Mouse (Mus musculus) kidney, embryonic 16.5 days (tissue): ENCODE measurements around the gene Ypel3. TPM values are rescaled to one million over a fixed set of nuclear protein-coding genes. Genes with fewer than 3 reads are reported as not detected.

Experiments used
- ATAC-seq: fragments of 200-750 bp; cut with Nextera tagmentation; 2 replicates; pipeline ENCODE4 v1.8.0; 2017; ENCODE audit warnings: moderate TSS enrichment; ENCODE audit not compliant: low FRiP score, low TSS enrichment
- H3K27ac ChIP-seq: fragments of 300-500 bp; sonication (generic); 2 replicates; pipeline ENCODE4 v1.5.1; 2014; ENCODE audit warnings: low read length
- H3K27me3 ChIP-seq: fragments of 300-500 bp; sonication (generic); 2 replicates; pipeline ENCODE4 v1.6.1; 2014; ENCODE audit warnings: low read length, control low read depth, mixed read lengths; ENCODE audit not compliant: insufficient read depth
- H3K36me3 ChIP-seq: fragments of 300-500 bp; sonication (generic); 2 replicates; pipeline ENCODE4 v1.6.1; 2014; ENCODE audit warnings: low read length, control low read depth, mixed read lengths; ENCODE audit not compliant: insufficient read depth
- H3K4me1 ChIP-seq: fragments of 300-500 bp; sonication (generic); 2 replicates; pipeline ENCODE4 v1.6.1; 2014; ENCODE audit warnings: low read length, control low read depth, mixed read lengths; ENCODE audit not compliant: insufficient read depth
- H3K4me2 ChIP-seq: fragments of 300-500 bp; sonication (generic); replicated peaks from 2 replicates; pipeline ENCODE4 v1.6.1; 2014; ENCODE audit warnings: low read depth, low read length
- H3K4me3 ChIP-seq: fragments of 300-500 bp; sonication (generic); 2 replicates; pipeline ENCODE4 v1.5.1; 2014; ENCODE audit warnings: mild to moderate bottlenecking, low read length
- H3K9ac ChIP-seq: fragments of 300-500 bp; sonication (generic); replicated peaks from 2 replicates; pipeline ENCODE4 v1.6.1; 2014; ENCODE audit warnings: low read length
- H3K9me3 ChIP-seq: fragments of 300-500 bp; sonication (generic); 2 replicates; pipeline ENCODE4 v1.6.1; 2016; ENCODE audit warnings: low read length, control low read depth
- WGBS: fragments of 180-500 bp; shearing (Covaris S2); extraction: QIAGEN DNeasy Blood & Tissue Kit; methylation state at CpG from one replicate; pipeline ENCODE4 v1.1.7; 2014; 5-methylcytosine and 5-hydroxymethylcytosine counted together
- polyA plus RNA-seq: library from polyadenylated mRNA; unstranded; fragments of >200 nt; fragmentation: Nextera tagmentation; extraction: Ambion mirVana; gene quantifications from 2 replicates; pipeline ENCODE4 v1.2.1, GENCODE M21; 2015

The Ypel3 gene
- polyA plus RNA-seq, 1 experiment from 2014 or later, result 101 TPM

DNA sequence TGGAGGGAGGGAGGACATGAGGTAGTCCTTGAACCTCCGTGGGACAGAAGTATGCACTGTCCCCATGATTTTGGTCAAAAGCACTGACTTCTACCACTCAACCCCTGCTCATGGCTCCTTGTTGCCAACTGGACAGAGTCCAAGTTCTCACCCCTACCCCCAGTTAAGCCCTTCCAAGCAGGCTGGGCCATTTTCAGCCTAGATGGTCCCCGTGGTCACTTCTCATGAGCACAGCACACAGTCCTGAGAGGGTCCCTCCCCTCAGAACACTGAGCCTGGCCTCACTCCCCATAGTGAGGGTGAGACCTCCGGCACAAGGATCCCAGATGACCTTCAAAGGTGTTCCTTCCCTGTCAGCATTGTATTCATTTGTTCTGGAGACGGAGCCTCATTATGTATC, 12.4 kb downstream of the Ypel3 start:
- no peak for ATAC-seq
- Histone ChIP-seq H3K9me3 (no peaks in the 10 kb centered on the region), H3K4me1 (peaks cover 15% of the 10 kb centered on the region), H3K4me2 (no peak overlapping the region), H3K9ac (no peak overlapping the region), H3K27me3 (no peaks in the 10 kb centered on the region), H3K27ac (no peak overlapping the region), H3K4me3 (no peak overlapping the region), H3K36me3 (peaks cover 63% of the 10 kb centered on the region)
- 92% methylated on average over 4 of the region's 4 CpGs for WGBS

DNA sequence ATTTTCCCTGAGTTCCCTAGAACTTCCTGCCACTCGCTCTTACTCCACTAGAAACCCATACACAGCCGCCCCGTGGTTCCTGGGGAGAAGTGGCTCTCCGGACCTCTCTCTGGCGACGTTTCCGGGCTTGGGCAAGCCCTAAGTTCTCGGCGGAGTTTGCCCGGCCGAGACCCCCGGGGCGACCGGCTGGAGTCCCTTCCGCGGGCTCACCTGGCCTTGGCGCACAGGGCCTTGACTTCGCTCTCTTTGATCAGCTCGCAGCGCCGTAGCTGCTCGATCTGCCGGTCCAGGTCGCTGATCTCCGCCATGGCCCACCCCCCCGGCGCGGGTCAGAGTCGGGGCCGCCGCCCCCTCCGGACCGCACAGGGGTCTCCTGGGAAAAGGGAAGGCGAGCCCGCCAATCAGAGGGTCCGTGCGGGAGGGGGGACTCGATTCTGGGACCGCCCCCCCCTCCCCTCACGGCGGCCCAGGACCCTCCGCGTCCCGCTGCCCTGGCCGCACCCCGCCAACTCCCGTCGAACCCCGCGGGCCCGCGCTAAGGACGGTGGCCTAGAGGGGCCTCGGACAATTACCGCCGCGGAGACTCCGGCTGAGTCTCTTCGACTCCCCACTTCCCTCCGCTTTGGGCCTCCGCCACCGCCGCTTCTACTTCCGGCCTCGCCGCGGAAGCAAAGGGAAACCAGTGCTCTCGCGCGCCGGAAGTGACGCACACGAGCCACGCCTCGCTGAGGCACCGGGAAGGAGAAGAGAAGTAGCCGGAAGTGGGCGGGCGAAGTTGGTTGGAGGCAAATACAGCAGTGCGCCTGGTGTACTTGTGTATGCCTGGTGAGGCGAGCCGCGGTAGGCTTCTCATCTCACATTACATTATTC, 15.3 kb downstream of the Ypel3 start, which contains the start of gene Ppp4c:
Gene Ppp4c, minus strand, starts transcription at position 646 of the 870 bp plus-strand sequence.
- under 1% methylated on average over 79 of the region's 83 CpGs for WGBS
- no peaks in the 10 kb centered on the region for H3K27me3 ChIP-seq
- H3K36me3 ChIP-seq, result peaks cover 64% of the 10 kb centered on the region
- peak within 1 kb of the TSS; percentile 80 for H3K4me2 ChIP-seq
- no peaks in the 10 kb centered on the region for H3K9me3 ChIP-seq
- H3K9ac ChIP-seq, result peak within 1 kb of the TSS; percentile 95
- H3K4me3 ChIP-seq, result peak within 1 kb of the TSS; percentile 99
- peak within 1 kb of the TSS; percentile 98 for H3K27ac ChIP-seq
- H3K4me1 ChIP-seq, result peaks cover 33% of the 10 kb centered on the region
- ATAC-seq, result peak; percentile 94

DNA sequence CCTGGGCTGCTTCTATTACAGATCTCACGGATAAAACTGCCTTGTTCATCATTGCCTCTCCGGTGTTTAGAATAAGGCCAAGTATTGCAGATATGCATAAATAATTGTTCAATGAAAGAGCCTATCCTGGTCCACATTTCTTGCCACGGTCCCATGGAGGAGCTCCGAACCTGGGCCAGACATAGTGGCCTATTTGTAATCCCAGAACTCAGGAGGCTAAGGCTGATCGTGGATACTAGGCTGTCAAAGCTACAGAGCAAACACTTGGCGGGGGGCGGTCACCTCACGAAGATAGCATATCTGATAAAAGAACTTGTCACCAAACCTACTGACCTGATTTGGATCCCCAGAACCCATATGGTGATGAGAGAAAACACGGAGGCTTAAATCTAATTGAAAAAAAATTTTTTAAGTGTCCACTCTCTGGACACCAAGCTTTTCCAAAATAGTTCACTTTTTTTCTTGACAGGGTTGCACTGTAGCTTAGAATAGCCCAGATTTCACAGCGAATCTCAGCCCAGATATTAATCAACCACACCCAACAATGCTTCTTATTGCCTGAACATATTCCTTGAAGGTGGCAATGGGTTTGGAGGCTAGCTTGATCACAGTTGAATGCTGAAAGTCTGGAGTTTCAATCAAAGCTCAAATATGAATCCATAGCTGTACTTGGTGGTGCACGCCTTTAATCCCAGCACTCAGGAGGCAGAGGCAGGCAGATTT, 16.1 kb downstream of the Ypel3 start:
- Histone ChIP-seq H3K27ac (peak overlapping the region; percentile 98), H3K4me2 (peak overlapping the region; percentile 56), H3K36me3 (peaks cover 59% of the 10 kb centered on the region), H3K4me1 (peaks cover 40% of the 10 kb centered on the region), H3K4me3 (peak overlapping the region; percentile 99), H3K9me3 (no peaks in the 10 kb centered on the region), H3K27me3 (no peaks in the 10 kb centered on the region), H3K9ac (peak overlapping the region; percentile 63)
- ATAC-seq, result peak; percentile 23; the same call in 1 of the 2 replicates
- WGBS, result 28% methylated on average over 11 of the region's 11 CpGs

DNA sequence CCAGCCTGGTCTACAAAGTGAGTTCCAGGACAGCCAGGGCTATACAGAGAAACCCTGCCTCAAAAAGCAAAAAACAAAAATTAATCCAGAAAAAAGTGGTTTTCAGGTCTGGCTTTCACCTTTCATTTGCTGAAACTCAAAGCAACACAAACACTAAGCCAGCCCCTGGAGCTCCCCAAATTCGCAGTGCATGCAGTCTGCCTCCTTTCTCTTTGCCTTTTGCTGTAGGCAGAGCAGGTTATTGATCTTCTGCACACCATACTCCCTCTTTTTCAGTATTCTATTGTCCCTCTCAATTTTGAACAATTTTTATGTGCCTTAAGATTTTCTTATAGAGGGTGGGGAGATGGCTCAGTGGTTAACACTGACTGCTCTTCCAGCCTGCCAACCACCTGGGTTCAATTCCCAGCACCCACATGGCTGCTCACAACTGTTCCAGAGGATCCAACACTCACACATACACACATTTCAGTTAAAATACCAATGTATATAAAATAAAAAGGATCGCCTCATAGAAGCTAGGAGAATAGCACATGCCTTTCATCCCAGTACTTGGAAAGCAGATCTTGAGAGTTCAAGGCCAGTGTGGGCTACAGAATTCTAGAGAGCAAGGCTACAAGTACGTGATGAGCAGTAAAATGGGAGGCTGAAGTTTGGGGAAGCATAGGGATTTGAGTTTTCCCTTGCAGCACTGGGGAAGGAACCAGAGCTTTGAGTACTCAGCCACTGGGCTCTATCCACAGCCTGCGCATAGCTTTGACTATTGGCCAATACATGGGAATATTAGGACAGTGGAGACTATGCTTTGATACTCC, 16.9 kb downstream of the Ypel3 start:
- Histone ChIP-seq H3K4me2 (peak overlapping the region; percentile 56; the same call in 1 of the 2 replicates), H3K27ac (peak overlapping the region; percentile 98), H3K4me1 (peaks cover 40% of the 10 kb centered on the region), H3K27me3 (no peaks in the 10 kb centered on the region), H3K9me3 (no peaks in the 10 kb centered on the region), H3K36me3 (peaks cover 51% of the 10 kb centered on the region), H3K9ac (no peak overlapping the region), H3K4me3 (no peak overlapping the region)
- no peak for ATAC-seq
- WGBS, result 81% methylated on average over 4 of the region's 4 CpGs

DNA sequence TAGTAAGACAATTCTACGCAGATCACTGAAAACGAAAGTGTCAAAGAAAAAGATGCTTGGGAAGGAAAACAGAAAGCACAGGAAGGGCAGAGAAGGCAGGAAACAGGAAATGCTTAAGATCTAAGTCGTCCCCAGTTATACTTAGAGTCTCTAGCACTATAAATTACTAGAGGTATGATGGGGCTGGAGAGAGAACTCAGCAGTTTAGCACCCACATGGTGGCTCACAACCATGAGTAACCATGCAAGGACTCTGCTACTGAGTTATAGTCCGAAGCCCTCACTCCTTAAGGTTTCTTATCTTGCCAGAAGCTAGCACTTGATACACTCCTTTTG, 17.5 kb downstream of the Ypel3 start:
- Histone ChIP-seq H3K4me3 (no peak overlapping the region), H3K4me2 (no peak overlapping the region), H3K36me3 (peaks cover 46% of the 10 kb centered on the region), H3K9ac (no peak overlapping the region), H3K27me3 (no peaks in the 10 kb centered on the region), H3K4me1 (peaks cover 40% of the 10 kb centered on the region), H3K27ac (no peak overlapping the region; the same call in 1 of the 2 replicates), H3K9me3 (no peaks in the 10 kb centered on the region)
- 64% methylated on average over 4 of the region's 4 CpGs for WGBS
- ATAC-seq, result no peak

DNA sequence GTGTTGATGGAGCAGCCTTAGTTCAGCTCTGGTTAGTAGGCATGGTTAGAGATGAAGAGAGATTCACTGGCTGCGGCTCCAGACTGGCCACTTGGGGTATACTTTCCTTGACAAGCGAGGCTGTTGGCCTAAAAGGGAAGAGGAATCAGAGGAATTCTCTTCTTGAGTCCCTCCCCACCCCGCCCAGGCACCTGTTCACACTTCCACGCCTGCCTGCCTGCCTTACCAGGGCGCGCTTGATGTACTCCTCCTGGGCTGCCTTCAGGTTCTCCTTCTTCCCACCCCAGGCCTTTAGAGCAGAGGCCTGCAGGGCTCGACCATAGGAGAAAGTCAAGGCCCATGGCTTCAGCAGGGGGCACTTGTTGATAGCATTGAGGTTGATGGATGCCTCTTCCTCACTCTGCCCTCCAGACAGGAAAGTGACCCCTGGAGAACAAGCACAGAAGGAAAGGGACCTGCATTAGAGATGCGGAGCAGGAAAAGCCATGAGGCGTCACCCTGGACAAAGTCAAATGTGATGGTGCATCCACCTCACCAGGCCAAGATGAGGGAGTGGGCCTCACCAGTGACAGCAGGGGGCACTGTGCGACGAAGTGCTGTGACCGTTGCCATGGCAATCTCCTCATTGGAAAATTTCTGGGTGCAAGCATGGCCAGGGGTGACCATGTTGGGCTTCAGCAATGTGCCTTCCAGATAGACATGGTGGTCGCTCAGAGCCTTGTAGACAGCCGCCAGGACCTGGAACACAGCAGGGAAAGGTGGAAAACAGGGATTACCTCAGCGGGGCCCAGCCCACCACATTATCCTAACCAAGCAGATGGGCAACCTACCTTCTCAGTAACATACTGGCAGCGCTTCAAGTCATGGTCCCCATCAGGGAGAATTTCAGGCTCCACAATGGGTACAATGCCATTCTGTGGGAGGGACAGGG, 18.9 kb downstream of the Ypel3 start:
- WGBS, result 79% methylated on average over 16 of the region's 16 CpGs
- Histone ChIP-seq H3K4me1 (peaks cover 49% of the 10 kb centered on the region), H3K36me3 (peaks cover 35% of the 10 kb centered on the region)

DNA sequence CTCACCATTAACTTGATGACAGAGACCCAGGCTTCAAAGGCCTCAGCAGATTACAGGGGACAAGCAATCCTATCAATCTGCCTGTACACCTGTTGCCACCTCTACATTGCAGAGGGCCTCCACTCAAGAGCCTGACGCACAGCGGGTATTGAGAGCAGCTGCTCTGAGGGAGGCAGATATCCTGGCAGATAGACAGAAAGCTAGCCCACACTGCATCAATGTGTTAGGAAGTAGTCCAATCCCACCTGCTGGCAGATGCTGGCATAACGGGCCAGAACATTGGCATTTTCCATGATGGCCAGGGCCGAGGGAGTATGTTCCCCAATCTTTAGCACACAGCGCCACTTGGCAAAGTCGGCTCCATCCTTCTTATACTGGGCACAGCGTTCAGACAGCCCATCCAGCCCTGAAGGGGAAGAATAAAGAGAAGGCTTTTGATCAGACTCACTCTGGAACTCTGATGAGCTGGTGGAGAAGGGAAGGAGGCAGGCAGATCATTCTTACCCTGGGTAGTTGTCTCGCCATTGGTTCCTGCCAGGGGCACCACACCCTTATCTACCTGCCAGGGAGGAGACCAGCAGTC, 19.7 kb downstream of the Ypel3 start:
- Histone ChIP-seq H3K4me3 (peak overlapping the region; percentile 89; the same call in 1 of the 2 replicates), H3K27me3 (no peaks in the 10 kb centered on the region), H3K9me3 (no peaks in the 10 kb centered on the region), H3K4me1 (peaks cover 47% of the 10 kb centered on the region), H3K9ac (0 out of 2 replicates have a peak overlapping the region, but pooled peaks have one; percentile 22), H3K36me3 (peaks cover 35% of the 10 kb centered on the region), H3K27ac (no peak overlapping the region), H3K4me2 (peak overlapping the region; percentile 81; the same call in 1 of the 2 replicates)
- no peak for ATAC-seq
- WGBS, result 82% methylated on average over 8 of the region's 8 CpGs

More for the DNA sequence above, 18.9 kb downstream of the Ypel3 start:
- Histone ChIP-seq H3K27me3 (no peaks in the 10 kb centered on the region), H3K9ac (0 out of 2 replicates have a peak overlapping the region, but pooled peaks have one; percentile 8), H3K27ac (no peak overlapping the region), H3K4me2 (no peak overlapping the region), H3K9me3 (no peaks in the 10 kb centered on the region), H3K4me3 (no peak overlapping the region)
- ATAC-seq, result no peak

DNA sequence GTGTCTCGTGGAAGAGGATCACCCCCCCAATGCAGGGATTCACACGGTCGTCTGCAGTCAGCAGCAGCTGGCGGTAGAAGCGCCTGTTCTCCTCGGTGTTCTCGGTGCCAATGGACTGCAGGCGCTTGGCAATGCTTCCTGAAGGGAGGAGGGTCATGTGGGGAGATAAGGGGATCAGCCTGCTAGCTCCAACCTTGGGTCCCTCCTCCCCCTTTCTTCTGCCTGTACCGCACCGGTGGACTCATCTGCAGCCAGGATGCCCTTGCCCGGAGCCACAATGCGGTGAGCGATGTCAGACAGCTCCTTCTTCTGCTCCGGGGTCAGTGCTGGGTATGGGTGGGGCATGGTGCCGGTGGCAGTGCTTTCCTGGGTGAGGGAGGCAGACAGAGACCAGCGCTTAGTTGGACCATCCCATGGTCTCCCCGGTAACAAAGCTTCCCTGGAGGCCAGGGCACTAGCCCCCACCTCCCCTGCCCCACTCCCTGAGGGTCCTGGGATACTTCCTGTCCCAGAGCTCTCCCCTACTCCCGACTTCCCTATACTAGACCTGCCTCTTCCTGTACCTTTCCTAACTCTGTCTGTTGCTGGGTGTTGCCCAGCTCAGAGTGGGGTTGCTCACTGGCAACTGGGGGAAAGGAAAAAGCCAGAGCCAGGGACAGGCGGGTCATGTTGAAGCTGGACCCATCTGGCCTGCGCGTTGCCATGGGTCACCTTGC, 20.8 kb downstream of the Ypel3 start, which contains the start of gene Fam57b:
Gene Fam57b, plus strand, starts transcription at position 258 of the 716 bp plus-strand sequence.
- Histone ChIP-seq H3K9me3 (no peaks in the 10 kb centered on the region), H3K4me2 (peak within 1 kb of the TSS; percentile 81), H3K9ac (peak within 1 kb of the TSS; percentile 91), H3K4me3 (peak within 1 kb of the TSS; percentile 89), H3K4me1 (peaks cover 47% of the 10 kb centered on the region), H3K27ac (peak within 1 kb of the TSS; percentile 92), H3K36me3 (peaks cover 35% of the 10 kb centered on the region), H3K27me3 (no peaks in the 10 kb centered on the region)
- 23% methylated on average over 21 of the region's 21 CpGs for WGBS
- no peak for ATAC-seq
